Mouse (Mus musculus): ENCODE measurements around the gene Tpbpa. TPM values are rescaled to one million over a fixed set of nuclear protein-coding genes. Genes with fewer than 3 reads are reported as not detected.
"Not testable (repeated sequence)": the region's sequence is repeated elsewhere in the genome, so short reads cannot be mapped to it uniquely, and the experiment has no call there.

Gene Tpbpa
- not detected in 2 replicates for polyA plus RNA-seq (2015; fragmentation: Nextera tagmentation; extraction: Ambion mirVana)

GRCm38 (mm10) chr13:60941884-60942283, at the start of gene Tpbpa:
TSS of gene Tpbpa (minus strand) at chr13:60941984.
- not testable (repeated sequence) for H3K4me2 ChIP-seq; ATAC-seq (ENCODE audit: low FRiP score, low read depth); H3K9ac ChIP-seq; H3K27me3 ChIP-seq; H3K4me1 ChIP-seq (replicated peaks); H3K36me3 ChIP-seq; H3K4me3 ChIP-seq; H3K27ac ChIP-seq (replicated peaks)
- WGBS, result 85% methylated on average over 3 of the region's 3 CpGs
- H3K9me3 ChIP-seq, result peaks cover 12% of the 10 kb centered on the region

DNA sequence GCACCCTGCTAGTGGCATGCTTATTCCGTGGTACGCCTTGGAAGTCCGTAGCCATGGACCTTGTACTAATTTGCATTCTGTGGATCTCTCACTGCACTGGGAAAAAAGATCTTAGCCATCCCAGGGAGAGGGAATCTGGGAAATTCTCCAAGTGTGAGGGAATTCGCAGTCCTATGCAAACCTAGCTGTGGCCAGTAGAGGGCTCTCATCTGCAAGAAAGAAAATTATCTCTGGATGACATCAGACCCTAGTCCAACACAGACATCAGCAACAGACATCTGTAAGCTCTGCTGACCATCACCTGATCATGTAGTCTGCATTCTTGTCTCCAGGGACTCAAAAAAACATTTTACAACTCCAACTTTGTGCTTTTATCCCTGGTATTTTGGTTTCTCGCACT, 45.1 kb upstream of the Tpbpa start:
- 83% methylated on average over 5 of the region's 5 CpGs for WGBS
- not testable (repeated sequence) for H3K27me3 ChIP-seq

GRCm38 (mm10) chr13:60972319-60972718, 30.5 kb upstream of the Tpbpa start:
- not testable (repeated sequence) for H3K27ac ChIP-seq (replicated peaks); H3K9ac ChIP-seq; H3K4me2 ChIP-seq; H3K4me1 ChIP-seq (replicated peaks); ATAC-seq (ENCODE audit: low FRiP score, low read depth); H3K4me3 ChIP-seq; H3K9me3 ChIP-seq; H3K36me3 ChIP-seq; H3K27me3 ChIP-seq
- 78% methylated on average over 4 of the region's 4 CpGs for WGBS

More for the DNA sequence above, 45.1 kb upstream of the Tpbpa start:
- H3K4me1 ChIP-seq (replicated peaks); H3K4me3 ChIP-seq; H3K9me3 ChIP-seq; H3K36me3 ChIP-seq; H3K27ac ChIP-seq (replicated peaks); H3K9ac ChIP-seq; H3K4me2 ChIP-seq; ATAC-seq (ENCODE audit: low FRiP score, low read depth): not testable (repeated sequence)

- not testable (repeated sequence) for H3K9me3 ChIP-seq; H3K36me3 ChIP-seq; ATAC-seq (ENCODE audit: low FRiP score, low read depth); H3K9ac ChIP-seq; H3K27ac ChIP-seq (replicated peaks); H3K27me3 ChIP-seq; H3K4me2 ChIP-seq; H3K4me1 ChIP-seq (replicated peaks); H3K4me3 ChIP-seq
- WGBS, result 45% methylated on average over 4 of the region's 5 CpGs
Observed at GRCm38 (mm10) chr13:60963985-60964384, 22.2 kb upstream of the Tpbpa start.

DNA sequence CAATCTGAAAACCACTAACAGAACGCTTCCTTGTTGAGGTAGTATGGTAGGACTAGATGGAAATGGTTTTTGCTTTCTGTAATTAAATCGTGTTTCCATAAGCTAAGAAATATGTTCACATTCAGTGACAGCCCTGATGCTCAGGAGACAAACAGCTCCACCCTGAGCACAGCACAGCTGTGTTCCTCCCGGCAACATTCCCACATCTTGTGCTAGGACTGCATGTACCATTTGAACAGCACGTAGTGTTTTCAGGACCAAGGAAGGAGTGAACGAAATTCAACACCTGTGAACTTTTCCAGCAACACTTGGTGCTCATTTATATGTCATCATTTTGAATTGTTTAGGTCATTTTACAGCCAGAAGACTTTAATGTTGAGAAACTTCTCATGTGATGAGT, 19.9 kb upstream of the Tpbpa start:
- no peak overlapping the region for H3K9ac ChIP-seq
- peaks cover 5% of the 10 kb centered on the region for H3K9me3 ChIP-seq
- H3K36me3 ChIP-seq, result no peaks in the 10 kb centered on the region
- no peaks in the 10 kb centered on the region for H3K4me1 ChIP-seq (replicated peaks)
- H3K4me3 ChIP-seq, result no peak overlapping the region
- H3K27ac ChIP-seq (replicated peaks), result no peak overlapping the region
- H3K4me2 ChIP-seq, result no peak overlapping the region
- ATAC-seq (ENCODE audit: low FRiP score, low read depth), result no peak
- WGBS, result 70% methylated on average over 5 of the region's 5 CpGs
- H3K27me3 ChIP-seq, result no peaks in the 10 kb centered on the region

GRCm38 (mm10) chr13:60936500-60936901, 5.3 kb downstream of the Tpbpa start, which contains the start of the genes Gm49391 and Ctla2a:
TSS of gene Gm49391 (minus strand) at chr13:60936571.
TSS of gene Ctla2a (minus strand) at chr13:60936625.
- Histone ChIP-seq H3K4me2 (no peak within 1 kb of the TSS), H3K27me3 (no peaks in the 10 kb centered on the region), H3K9me3 (peaks cover 3% of the 10 kb centered on the region; the same call in 1 of the 2 replicates), H3K36me3 (no peaks in the 10 kb centered on the region), H3K4me3 (no peak within 1 kb of the TSS), H3K27ac (replicated peaks) (no peak within 1 kb of the TSS), H3K4me1 (replicated peaks) (no peaks in the 10 kb centered on the region), H3K9ac (no peak within 1 kb of the TSS)
- no peak for ATAC-seq (ENCODE audit: low FRiP score, low read depth)
- WGBS, result 73% methylated on average over 5 of the region's 5 CpGs

GRCm38 (mm10) chr13:60935490-60935889, 6.3 kb downstream of the Tpbpa start, which contains the start of gene Gm49393:
TSS of gene Gm49393 (minus strand) at chr13:60935590.
- H3K27me3 ChIP-seq; H3K4me3 ChIP-seq; H3K9ac ChIP-seq; ATAC-seq (ENCODE audit: low FRiP score, low read depth); H3K4me2 ChIP-seq; H3K36me3 ChIP-seq; H3K27ac ChIP-seq (replicated peaks); H3K9me3 ChIP-seq; H3K4me1 ChIP-seq (replicated peaks): not testable (repeated sequence)
- 75% methylated on average over 2 of the region's 2 CpGs for WGBS

GRCm38 (mm10) chr13:60904780-60905179, 37.0 kb downstream of the Tpbpa start, which contains the start of gene Tpbpb:
TSS of gene Tpbpb (minus strand) at chr13:60904880.
- not testable (repeated sequence) for H3K4me2 ChIP-seq; H3K36me3 ChIP-seq; H3K27me3 ChIP-seq; H3K4me3 ChIP-seq; H3K4me1 ChIP-seq (replicated peaks); H3K9me3 ChIP-seq; H3K9ac ChIP-seq; H3K27ac ChIP-seq (replicated peaks); ATAC-seq (ENCODE audit: low FRiP score, low read depth)
- WGBS, result 90% methylated on average over 2 of the region's 2 CpGs

DNA sequence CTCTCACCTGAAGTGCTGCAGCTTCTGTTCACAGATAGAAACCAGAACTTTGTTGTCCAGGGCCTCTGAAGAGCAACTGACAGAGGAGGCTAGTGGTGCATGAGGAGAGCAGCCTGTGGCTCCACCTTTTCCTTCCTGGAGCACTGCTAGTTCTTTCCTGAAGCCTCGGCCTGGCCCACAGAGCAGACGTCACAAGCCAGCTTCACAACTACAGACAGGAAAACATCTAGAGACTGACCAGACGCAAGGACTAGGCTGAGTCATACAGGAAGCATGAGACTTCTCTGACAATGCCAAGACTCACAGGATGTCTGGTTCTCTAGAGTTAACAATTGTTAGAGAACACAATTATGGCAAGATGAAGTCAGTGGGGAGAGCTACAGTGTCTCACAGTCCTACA, 44.5 kb downstream of the Tpbpa start, which contains the start of gene Ctla2b:
TSS of gene Ctla2b (minus strand) at position 120 of the 400 bp plus-strand sequence.
- no peaks in the 10 kb centered on the region for H3K4me1 ChIP-seq (replicated peaks)
- no peaks in the 10 kb centered on the region for H3K9me3 ChIP-seq
- no peak within 1 kb of the TSS for H3K27ac ChIP-seq (replicated peaks)
- no peak within 1 kb of the TSS for H3K4me2 ChIP-seq
- ATAC-seq (ENCODE audit: low FRiP score, low read depth), result no peak
- no peaks in the 10 kb centered on the region for H3K27me3 ChIP-seq
- no peak within 1 kb of the TSS for H3K9ac ChIP-seq
- no peaks in the 10 kb centered on the region for H3K36me3 ChIP-seq
- H3K4me3 ChIP-seq, result no peak within 1 kb of the TSS
- 91% methylated on average over 3 of the region's 3 CpGs for WGBS

DNA sequence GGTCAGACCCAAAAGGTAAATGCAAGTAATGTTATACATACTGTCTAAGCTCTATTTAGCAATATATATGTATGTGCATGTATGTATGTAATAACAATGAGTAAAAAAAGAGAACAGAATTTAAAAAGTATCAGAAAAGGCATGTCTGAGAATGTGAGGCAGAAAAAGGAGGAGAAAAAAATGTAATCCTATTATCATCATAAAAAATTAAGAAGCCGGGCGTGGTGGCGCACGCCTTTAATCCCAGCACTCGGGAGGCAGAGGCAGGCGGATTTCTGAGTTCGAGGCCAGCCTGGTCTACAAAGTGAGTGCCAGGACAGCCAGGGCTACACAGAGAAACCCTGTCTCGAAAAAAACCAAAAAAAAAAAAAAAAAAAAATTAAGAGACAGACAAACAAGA, 45.0 kb downstream of the Tpbpa start, which contains the start of gene Gm49392:
TSS of gene Gm49392 (minus strand) at position 101 of the 400 bp plus-strand sequence.
- not testable (repeated sequence) for H3K4me2 ChIP-seq; H3K4me3 ChIP-seq; H3K27me3 ChIP-seq; H3K36me3 ChIP-seq; H3K9ac ChIP-seq; H3K27ac ChIP-seq (replicated peaks); H3K9me3 ChIP-seq; ATAC-seq (ENCODE audit: low FRiP score, low read depth); H3K4me1 ChIP-seq (replicated peaks)
- WGBS, result 84% methylated on average over 8 of the region's 8 CpGs

GRCm38 (mm10) chr13:60895406-60896160, 46.2 kb downstream of the Tpbpa start:
- Histone ChIP-seq H3K9ac (no peak overlapping the region), H3K27ac (replicated peaks) (no peak overlapping the region), H3K36me3 (no peaks in the 10 kb centered on the region), H3K9me3 (no peaks in the 10 kb centered on the region), H3K4me2 (no peak overlapping the region), H3K4me1 (replicated peaks) (no peaks in the 10 kb centered on the region), H3K27me3 (no peaks in the 10 kb centered on the region), H3K4me3 (no peak overlapping the region)
- no peak for ATAC-seq (ENCODE audit: low FRiP score, low read depth)

GRCm38 (mm10) chr13:60892301-60892700, 49.5 kb downstream of the Tpbpa start:
- H3K9ac ChIP-seq, result no peak overlapping the region
- H3K4me1 ChIP-seq (replicated peaks), result no peaks in the 10 kb centered on the region
- no peaks in the 10 kb centered on the region for H3K9me3 ChIP-seq
- no peak overlapping the region for H3K27ac ChIP-seq (replicated peaks)
- H3K4me3 ChIP-seq, result no peak overlapping the region
- no peak for ATAC-seq (ENCODE audit: low FRiP score, low read depth)
- no peak overlapping the region for H3K4me2 ChIP-seq
- no peaks in the 10 kb centered on the region for H3K36me3 ChIP-seq
- 96% methylated on average over 1 of the region's 1 CpGs for WGBS
- H3K27me3 ChIP-seq, result no peaks in the 10 kb centered on the region

Measured in hindbrain, embryonic 15.5 days (tissue).